Mouse (Mus musculus) spleen, embryonic (tissue): ENCODE results near the gene Abhd16a.
"Not testable (repeated sequence)": the region's sequence is repeated elsewhere in the genome, so short reads cannot be mapped to it uniquely, and the experiment has no call there.

Source experiments
- CTCF ChIA-PET: fragments of 350-600 bp; sonication (Branson Sonifier 250); formaldehyde crosslinking; loops from one replicate; lab custom pipeline; 2022; lab: Charles Lee

Abhd16a gene

GRCm38 (mm10) chr17:35111774-35112173, 22.7 kb downstream of the Abhd16a start:
- CTCF ChIA-PET: interaction anchor here (0.6 kb wide), 1 partner anchor 81 kb away, joined by 3 read pairs; no protein-coding TSS in a partner anchor

- CTCF ChIA-PET: interaction anchor here (0.9 kb wide), 1 partner anchor 118 kb away, joined by 3 read pairs; the partner anchor contains the start of gene Atp6v1g2
These were observed 26.3 kb downstream of the Abhd16a start, which contains the start of gene Ly6g5b for GRCm38 (mm10) chr17:35115046-35116019. Gene Ly6g5b (minus strand): TSS chr17:35115428.

- CTCF ChIA-PET: no interaction called here
These were observed 31.7 kb downstream of the Abhd16a start for GRCm38 (mm10) chr17:35120745-35121142.

- CTCF ChIA-PET: no interaction called here
These were observed 32.2 kb downstream of the Abhd16a start, which contains the start of gene Gpank1 for GRCm38 (mm10) chr17:35121143-35121799. Gene Gpank1 (plus strand): TSS chr17:35121455.

- CTCF ChIA-PET: no interaction called here
These were observed 32.8 kb downstream of the Abhd16a start, which contains the start of gene Csnk2b for GRCm38 (mm10) chr17:35121871-35122303. Gene Csnk2b (minus strand): TSS chr17:35122053.

- CTCF ChIA-PET: not testable (repeated sequence)
These were observed 34.2 kb downstream of the Abhd16a start for GRCm38 (mm10) chr17:35123287-35123686.

GRCm38 (mm10) chr17:35124261-35124896, 35.3 kb downstream of the Abhd16a start:
- CTCF ChIA-PET: not testable (repeated sequence)

GRCm38 (mm10) chr17:35125081-35125480, 36.0 kb downstream of the Abhd16a start:
- CTCF ChIA-PET: interaction anchor here (0.6 to 1.1 kb wide), 2 partner anchors 9 to 90 kb away, joined by 3 read pairs; partner anchors contain the start of gene Bag6

GRCm38 (mm10) chr17:35125578-35125977, 36.5 kb downstream of the Abhd16a start:
- CTCF ChIA-PET: interaction anchor here (1.1 kb wide), 1 partner anchor 9 kb away, joined by 3 read pairs; the partner anchor contains the start of gene Bag6

- CTCF ChIA-PET: no interaction called here
These were observed 37.1 kb downstream of the Abhd16a start, which contains the start of gene D17H6S53E for GRCm38 (mm10) chr17:35126206-35126611. Gene D17H6S53E (plus strand): TSS chr17:35126373.

- CTCF ChIA-PET: interaction anchor here (1.4 kb wide), 1 partner anchor 20 kb away, joined by 3 read pairs; no protein-coding TSS in a partner anchor
These were observed 38.0 kb downstream of the Abhd16a start for GRCm38 (mm10) chr17:35127017-35127416.

- CTCF ChIA-PET: no interaction called here
These were observed 39.9 kb downstream of the Abhd16a start for GRCm38 (mm10) chr17:35128996-35129395.

GRCm38 (mm10) chr17:35131038-35131437, 42.0 kb downstream of the Abhd16a start:
- CTCF ChIA-PET: no interaction called here

- CTCF ChIA-PET: interaction anchor here (0.6 kb wide), 1 partner anchor 104 kb away, joined by 3 read pairs; no protein-coding TSS in a partner anchor
These were observed 42.6 kb downstream of the Abhd16a start, which contains the start of gene Apom for GRCm38 (mm10) chr17:35131500-35132173. Gene Apom (minus strand): TSS chr17:35132050.

- CTCF ChIA-PET: interaction anchor here (0.6 kb wide), 1 partner anchor 104 kb away, joined by 3 read pairs; no protein-coding TSS in a partner anchor
These were observed 43.1 kb downstream of the Abhd16a start for GRCm38 (mm10) chr17:35132174-35132560.

GRCm38 (mm10) chr17:35133517-35133916, 44.5 kb downstream of the Abhd16a start:
- CTCF ChIA-PET: interaction anchor here (1.6 kb wide), 1 partner anchor 8 kb away, joined by 3 read pairs; no protein-coding TSS in a partner anchor

- CTCF ChIA-PET: interaction anchor here (1.6 kb wide), 1 partner anchor 10 kb away, joined by 3 read pairs; no protein-coding TSS in a partner anchor
These were observed 45.9 kb downstream of the Abhd16a start, which contains the start of gene Bag6 for GRCm38 (mm10) chr17:35134801-35135590. Gene Bag6 (plus strand): TSS chr17:35135178.

- CTCF ChIA-PET: interaction anchor here (0.6 to 0.7 kb wide), 2 partner anchors 136 to 179 kb away, joined by 4 read pairs; no protein-coding TSS in a partner anchor
These were observed 46.7 kb downstream of the Abhd16a start for GRCm38 (mm10) chr17:35135591-35136320.
